Mouse (Mus musculus) CH12.LX (cell line): Measurements from ENCODE around the gene Taok1. TPM values are rescaled to one million over a fixed set of nuclear protein-coding genes. Genes with fewer than 3 reads are reported as not detected.

Source experiments
- DNase-seq: peaks from one replicate; pipeline ENCODE4 v3.0.0-alpha.2; 2013; ENCODE audit errors: extremely low read depth
- H3K27ac ChIP-seq: 2 replicates; pipeline ENCODE4 v1.5.1; 2012; ENCODE audit warnings: low read depth, mild to moderate bottlenecking, control low read depth, moderate library complexity; ENCODE audit not compliant: insufficient read depth
- H3K27me3 ChIP-seq: replicated peaks from 2 replicates; pipeline ENCODE3; 2012; ENCODE audit warnings: inconsistent platforms
- H3K36me3 ChIP-seq, 2 experiments: replicated peaks in 1 of 2; 2 replicates each; pipeline versions ENCODE3 to v1.6.1; 2012; ENCODE audit warnings: inconsistent platforms in 1 of 2, low read length in 1 of 2, mild to moderate bottlenecking in 1 of 2, mixed read lengths in 1 of 2, moderate library complexity in 1 of 2; ENCODE audit not compliant: control insufficient read depth in 1 of 2, insufficient read depth in 1 of 2
- H3K4me1 ChIP-seq, 2 experiments: 2 replicates each; pipeline ENCODE4 v1.6.1; 2012; ENCODE audit warnings: inconsistent platforms in 1 of 2, moderate library complexity in 1 of 2; ENCODE audit not compliant: insufficient read depth in 2 of 2, control insufficient read depth in 1 of 2
- H3K4me2 ChIP-seq: 2 replicates; pipeline ENCODE4 v1.6.1; 2012; ENCODE audit warnings: low read depth, mild to moderate bottlenecking, control low read depth; ENCODE audit not compliant: poor library complexity, insufficient read depth, severe bottlenecking
- H3K4me3 ChIP-seq, 3 experiments: fragments of 150-350 bp in 1 of 3; sonication (generic) in 1 of 3; replicated peaks in 1 of 3; 2 replicates each; pipeline versions ENCODE3 to v1.5.1; 2011 to 2012; ENCODE audit warnings: low read depth in 2 of 3, low read length in 2 of 3, mild to moderate bottlenecking in 2 of 3, moderate library complexity in 2 of 3, control low read depth in 1 of 3, improper control_type of control experiment in 1 of 3, inconsistent platforms in 1 of 3, mixed read lengths in 1 of 3; ENCODE audit not compliant: poor library complexity in 1 of 3
- H3K79me2 ChIP-seq: replicated peaks from 2 replicates; pipeline ENCODE4 v1.6.1; 2012; ENCODE audit warnings: mild to moderate bottlenecking, moderate library complexity; ENCODE audit not compliant: control insufficient read depth, poor library complexity, insufficient read depth, severe bottlenecking; ENCODE audit errors: extremely low read depth
- H3K9ac ChIP-seq: 2 replicates; pipeline ENCODE4 v1.6.1; 2012; ENCODE audit warnings: low read depth, mild to moderate bottlenecking, control low read depth, moderate library complexity; ENCODE audit not compliant: insufficient read depth
- H3K9me3 ChIP-seq: replicated peaks from 2 replicates; pipeline ENCODE3; 2012; ENCODE audit warnings: low read length, inconsistent platforms, mixed read lengths
- CHD1 ChIP-seq: IDR thresholded peaks from 2 replicates; pipeline ENCODE4 v1.6.1; 2012; ENCODE audit warnings: low read depth, low read length, improper control_type of control experiment, inconsistent platforms
- CHD2 ChIP-seq: IDR thresholded peaks from 2 replicates; pipeline ENCODE4 v1.6.1; 2011; ENCODE audit warnings: low read length, improper control_type of control experiment
- E2F4 ChIP-seq: IDR thresholded peaks from 2 replicates; pipeline ENCODE4 v1.6.1; 2011; ENCODE audit warnings: low read depth, low read length, improper control_type of control experiment; ENCODE audit not compliant: insufficient replicate concordance
- IRF4 ChIP-seq: IDR thresholded peaks from 2 replicates; pipeline ENCODE4 v1.6.1; 2014; ENCODE audit warnings: low read depth, mild to moderate bottlenecking, inconsistent platforms, low read length, improper control_type of control experiment
- JUND ChIP-seq: conservative IDR thresholded peaks from 2 replicates; pipeline ENCODE4 v1.6.1; 2011; ENCODE audit warnings: low read depth, low read length, improper control_type of control experiment
- KAT2A ChIP-seq: IDR thresholded peaks from 2 replicates; pipeline ENCODE4 v1.6.1; 2012; ENCODE audit warnings: low read length, improper control_type of control experiment, inconsistent platforms; ENCODE audit not compliant: insufficient replicate concordance
- MAFK ChIP-seq: IDR thresholded peaks from 2 replicates; pipeline ENCODE4 v1.6.1; 2011; ENCODE audit warnings: low read length, improper control_type of control experiment; ENCODE audit not compliant: insufficient replicate concordance
- MAZ ChIP-seq: IDR thresholded peaks from 2 replicates; pipeline ENCODE4 v1.6.1; 2012; ENCODE audit warnings: low read depth, mild to moderate bottlenecking, inconsistent platforms, low read length, improper control_type of control experiment, moderate library complexity
- PAX5 ChIP-seq: IDR thresholded peaks from 2 replicates; pipeline ENCODE4 v1.6.1; 2012; ENCODE audit warnings: low read length, inconsistent platforms, mixed read lengths
- RAD21 ChIP-seq: IDR thresholded peaks from 2 replicates; pipeline ENCODE4 v1.6.1; 2011; ENCODE audit warnings: low read depth, mild to moderate bottlenecking, low read length, improper control_type of control experiment, moderate library complexity
- RCOR1 ChIP-seq: conservative IDR thresholded peaks from 2 replicates; pipeline ENCODE4 v1.6.1; 2012; ENCODE audit warnings: low read depth, mild to moderate bottlenecking, inconsistent platforms, low read length, improper control_type of control experiment
- SIN3A ChIP-seq: IDR thresholded peaks from 2 replicates; pipeline ENCODE4 v1.6.1; 2012; ENCODE audit warnings: low read length, improper control_type of control experiment, inconsistent platforms
- SMC3 ChIP-seq: IDR thresholded peaks from 2 replicates; pipeline ENCODE4 v1.6.1; 2011; ENCODE audit warnings: low read depth, low read length, improper control_type of control experiment
- TBP ChIP-seq: conservative IDR thresholded peaks from 2 replicates; pipeline ENCODE4 v1.6.1; 2011; ENCODE audit warnings: low read depth, low read length, improper control_type of control experiment
- USF1 ChIP-seq: IDR thresholded peaks from 2 replicates; pipeline ENCODE4 v1.6.1; 2014; ENCODE audit warnings: low read depth, mild to moderate bottlenecking, inconsistent platforms, low read length, improper control_type of control experiment
- dilution Hi-C: fragments of 300-500 bp; cut with MboI; formaldehyde crosslinking; loops from 2 replicates; pipeline ENCODE4 v1.14.3; 2020; ENCODE audit warnings: low sequenced_read_pairs; ENCODE audit not compliant: extremely low pct_unique_long_range_greater_than_20kb, extremely low pct_ligation_motif_present
- in situ Hi-C: fragments of 300-500 bp; cut with MboI; formaldehyde crosslinking; loops from 3 replicates; pipeline ENCODE4 v1.14.3; 2019; ENCODE audit warnings: low sequenced_read_pairs, low pct_ligation_motif_present, low pct_unique_long_range_greater_than_20kb, mixed read lengths
- polyA plus RNA-seq: library from polyadenylated mRNA; unstranded; fragments of >175 nt; gene quantifications from 2 replicates; pipeline ENCODE4 v1.2.1, GENCODE M21; 2012; ENCODE audit warnings: low read depth; ENCODE audit not compliant: insufficient read length
- total RNA-seq, 2 experiments: library from RNA; depleted of rRNA; stranded (reverse); fragments of 300-350 nt in 1 of 2; fragments of >200 nt in 1 of 2; gene quantifications; 2 replicates each; pipeline ENCODE4 v1.2.3; 2012 to 2014

Taok1 gene
- total and polyA plus RNA-seq, 3 experiments = 8.9 to 13.7 (median 11.6) TPM

- in situ Hi-C loops = no loop called here
- Histone ChIP-seq H3K4me2 (peak overlapping the region; percentile 100), H3K9me3 (no peaks in the 10 kb centered on the region), H3K79me2 (peaks cover 45% of the 10 kb centered on the region), H3K27me3 (no peaks in the 10 kb centered on the region), H3K4me1 (peaks cover 2 to 37% of the 10 kb centered on the region in 2 experiments; a peak in 2 of 4 replicates), H3K9ac (peak overlapping the region; percentile 98), H3K27ac (0 out of 2 replicates have a peak overlapping the region, but pooled peaks have one; percentile 53), H3K4me3 (peak overlapping the region; percentile 84 to 95 (median 89)), H3K36me3 (peaks cover 11 to 19% of the 10 kb centered on the region in 2 experiments)
- dilution Hi-C loops = no loop called here
- TF ChIP-seq TBP = no peak
- TF ChIP-seq RCOR1 = no peak
- no peak for TF ChIP-seq PAX5
- no peak for TF ChIP-seq E2F4
- TF ChIP-seq SIN3A = no peak
- TF ChIP-seq SMC3 = no peak
- no peak for TF ChIP-seq CHD2
- TF ChIP-seq RAD21 = no peak
- no peak for TF ChIP-seq CHD1
- TF ChIP-seq JUND = no peak
- TF ChIP-seq KAT2A = no peak
- no peak; the same call in 1 of the 2 replicates for TF ChIP-seq MAZ
- TF ChIP-seq USF1 = no peak
- peak; percentile 35 for DNase-seq
Observed at GRCm38 (mm10) chr11:77606469-77606834, 1.2 kb downstream of the Taok1 start.

DNA sequence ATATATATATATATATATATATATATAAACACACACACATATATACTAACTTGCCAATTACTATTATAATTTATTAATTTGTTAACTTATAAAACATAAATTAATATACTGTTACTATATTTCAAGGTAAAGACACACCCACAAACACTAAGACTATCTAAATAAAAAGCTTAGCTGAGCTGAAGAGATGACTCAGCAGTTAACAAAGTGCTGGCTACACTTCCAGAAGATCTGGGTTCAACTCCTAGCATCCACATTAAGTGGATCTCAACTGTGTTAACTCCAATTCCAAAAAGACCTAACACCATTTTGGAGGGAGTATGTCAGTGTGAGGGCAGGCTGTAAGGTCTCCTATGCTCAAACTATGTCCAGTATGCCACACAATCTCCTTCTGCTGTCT lies 10.3 kb downstream of the Taok1 start:
- in situ Hi-C loops (no loop called here), dilution Hi-C loops (no loop called here)
- peak; percentile 76 for TF ChIP-seq MAFK
- no peak for TF ChIP-seq IRF4
- peaks cover 45% of the 10 kb centered on the region for H3K79me2 ChIP-seq
- no peak for DNase-seq
- H3K4me3 ChIP-seq = no peak overlapping the region
- peaks cover 18 to 56% of the 10 kb centered on the region in 2 experiments for H3K36me3 ChIP-seq
- H3K9ac ChIP-seq = no peak overlapping the region
- no peak overlapping the region for H3K27ac ChIP-seq
- H3K4me2 ChIP-seq = no peak overlapping the region
- 0 out of 4 replicates have a peak, but pooled peaks cover 0 to 7% of the 10 kb centered on the region in 2 experiments for H3K4me1 ChIP-seq
- H3K27me3 ChIP-seq = no peaks in the 10 kb centered on the region
- no peaks in the 10 kb centered on the region for H3K9me3 ChIP-seq

- peaks cover 45% of the 10 kb centered on the region for H3K79me2 ChIP-seq
- no peaks in the 10 kb centered on the region for H3K4me1 ChIP-seq
- DNase-seq = no peak
- peaks cover 12 to 54% of the 10 kb centered on the region in 2 experiments for H3K36me3 ChIP-seq
- no peaks in the 10 kb centered on the region for H3K27me3 ChIP-seq
- dilution Hi-C loops = no loop called here
- no peaks in the 10 kb centered on the region for H3K9me3 ChIP-seq
- H3K4me2 ChIP-seq = no peak overlapping the region
- TF ChIP-seq MAFK = no peak
- no peak for TF ChIP-seq MAZ
- TF ChIP-seq, all 38 proteins: peak for 0
- Histone ChIP-seq H3K4me3 (no peak overlapping the region), H3K9ac (no peak overlapping the region), H3K27ac (no peak overlapping the region)
- in situ Hi-C loops = no loop called here
Observed at GRCm38 (mm10) chr11:77591388-77591787, 16.2 kb downstream of the Taok1 start.
